Mouse (Mus musculus) CD4-positive, CD25-positive, alpha-beta regulatory T cell, adult 4 months (primary cell): ENCODE data around the gene Naxd. TPM values are rescaled to one million over a fixed set of nuclear protein-coding genes. Genes with fewer than 3 reads are reported as not detected.
A peak's percentile ranks its signal among the peaks of the same experiment; 100 is the strongest.
"Not testable (repeated sequence)": the region's sequence is repeated elsewhere in the genome, so short reads cannot be mapped to it uniquely, and the experiment has no call there.

Source experiments
- ATAC-seq: one replicate; pipeline ENCODE4 v1.8.0; 2017
- polyA plus RNA-seq, 2 experiments: library from polyadenylated mRNA; unstranded; fragments of 100-300 nt; shearing (Covaris generic); gene quantifications; one replicate each; pipeline ENCODE4 v1.2.1; 2017

Gene Naxd
- polyA plus RNA-seq, 2 experiments from 2014 or later = 56.4 to 77.8 TPM

DNA sequence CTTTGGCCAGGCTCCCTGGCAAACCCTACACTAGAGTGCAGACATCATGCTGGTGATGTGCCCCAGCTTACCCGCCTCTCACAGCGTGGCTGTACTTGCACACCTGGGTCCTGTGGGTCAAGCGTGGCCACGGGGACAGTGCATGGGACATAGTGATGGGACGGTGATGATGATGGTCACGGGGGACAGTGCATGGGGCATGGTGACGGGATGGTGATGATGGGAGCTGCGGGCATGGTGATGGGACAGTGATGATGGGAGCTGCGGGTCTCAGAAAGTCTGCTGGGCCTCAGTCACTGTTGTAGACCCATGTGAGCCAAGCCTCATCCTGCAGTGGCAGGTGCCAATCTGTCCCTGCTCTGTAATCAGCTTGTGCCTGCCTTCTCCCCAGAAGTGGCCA lies 19.0 kb downstream of the Naxd start:
- ATAC-seq = no peak

DNA sequence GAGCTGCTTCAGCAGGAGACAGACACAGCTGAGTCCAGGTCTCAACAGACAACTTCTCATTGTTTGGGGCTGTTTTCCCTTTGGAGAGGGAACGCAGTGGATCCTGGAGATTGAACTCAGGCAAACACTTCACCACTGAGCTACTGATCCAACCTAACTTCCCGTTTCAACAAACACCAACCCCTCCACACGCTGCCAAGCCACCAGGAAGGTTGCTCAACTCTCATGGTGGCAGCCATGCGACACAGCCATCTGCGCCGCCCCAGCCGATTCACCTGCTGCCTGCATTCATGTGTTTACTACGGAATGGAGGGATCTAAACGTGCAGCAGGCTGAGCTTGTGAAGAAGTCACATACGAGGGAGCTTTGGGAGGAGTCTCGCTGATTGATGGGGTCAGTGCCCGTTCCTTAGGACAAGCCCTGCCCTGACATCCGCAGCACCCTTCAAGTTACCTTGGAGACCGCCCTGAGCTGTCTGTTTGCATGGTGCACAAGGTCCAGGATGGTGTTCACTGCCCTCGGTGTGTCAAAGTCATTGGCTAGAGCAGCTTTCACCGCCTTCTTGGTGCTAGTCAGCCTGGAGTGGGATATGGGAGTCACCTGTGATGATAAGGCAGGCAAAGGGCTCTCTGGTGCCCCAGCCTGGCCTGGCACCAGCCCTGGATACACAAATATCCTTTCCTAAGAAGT lies 20.2 kb downstream of the Naxd start:
- no peak for ATAC-seq

DNA sequence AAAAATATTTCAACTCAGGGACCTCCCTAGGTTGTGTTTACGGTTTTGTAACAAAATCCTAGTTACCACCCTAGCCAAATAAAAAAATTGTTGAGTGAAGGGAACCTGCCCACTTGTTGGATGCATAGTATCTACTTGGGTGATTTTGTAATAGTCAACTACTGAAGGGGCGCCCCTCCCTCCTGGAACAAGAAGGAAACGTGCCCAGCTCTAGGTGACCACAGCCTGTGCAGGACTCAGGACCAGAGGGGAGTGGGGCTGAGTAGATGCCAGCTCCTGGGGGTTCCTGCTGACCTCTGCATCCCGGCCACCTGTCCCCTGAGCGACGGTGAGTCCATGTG lies 20.7 kb downstream of the Naxd start:
- ATAC-seq = no peak

DNA sequence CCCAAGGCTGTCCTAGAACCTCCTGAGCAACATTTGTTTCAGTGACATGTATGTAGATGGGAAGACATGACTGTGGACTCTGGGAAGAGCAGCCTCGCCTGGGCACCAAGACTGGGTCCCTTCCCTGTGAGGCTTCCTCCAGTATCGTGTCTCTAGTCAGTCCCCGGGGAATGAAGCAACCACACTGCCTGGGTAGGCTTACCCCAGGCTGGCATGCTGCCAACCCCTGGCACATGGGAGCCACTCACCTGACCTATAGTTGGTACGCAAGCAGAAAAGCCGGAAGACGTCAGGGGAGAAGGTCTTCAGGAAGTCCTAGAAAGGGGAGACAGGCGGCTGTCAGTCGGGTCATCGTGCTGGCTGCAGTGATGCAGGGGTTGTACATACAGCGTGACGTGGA lies 21.4 kb downstream of the Naxd start:
- no peak for ATAC-seq

DNA sequence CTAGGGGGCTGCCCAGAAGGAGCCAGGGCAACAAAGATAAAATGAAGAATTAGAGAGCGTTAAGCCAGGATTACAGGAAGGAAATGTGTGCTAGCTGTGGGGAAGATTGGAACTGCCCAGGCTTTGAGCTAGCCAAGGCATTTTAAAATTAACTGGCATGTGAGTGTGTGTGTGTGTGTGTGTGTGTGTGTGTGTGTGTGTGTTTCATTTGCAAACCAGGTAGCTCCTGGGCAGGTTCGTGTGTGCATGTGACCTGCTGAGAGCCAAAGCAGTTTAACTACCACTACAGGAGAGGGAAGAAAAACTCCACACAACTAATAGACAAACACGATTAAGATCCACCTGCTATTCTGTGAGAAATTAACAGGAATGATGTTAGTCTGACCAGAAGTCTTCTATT lies 26.0 kb downstream of the Naxd start:
- no peak for ATAC-seq

DNA sequence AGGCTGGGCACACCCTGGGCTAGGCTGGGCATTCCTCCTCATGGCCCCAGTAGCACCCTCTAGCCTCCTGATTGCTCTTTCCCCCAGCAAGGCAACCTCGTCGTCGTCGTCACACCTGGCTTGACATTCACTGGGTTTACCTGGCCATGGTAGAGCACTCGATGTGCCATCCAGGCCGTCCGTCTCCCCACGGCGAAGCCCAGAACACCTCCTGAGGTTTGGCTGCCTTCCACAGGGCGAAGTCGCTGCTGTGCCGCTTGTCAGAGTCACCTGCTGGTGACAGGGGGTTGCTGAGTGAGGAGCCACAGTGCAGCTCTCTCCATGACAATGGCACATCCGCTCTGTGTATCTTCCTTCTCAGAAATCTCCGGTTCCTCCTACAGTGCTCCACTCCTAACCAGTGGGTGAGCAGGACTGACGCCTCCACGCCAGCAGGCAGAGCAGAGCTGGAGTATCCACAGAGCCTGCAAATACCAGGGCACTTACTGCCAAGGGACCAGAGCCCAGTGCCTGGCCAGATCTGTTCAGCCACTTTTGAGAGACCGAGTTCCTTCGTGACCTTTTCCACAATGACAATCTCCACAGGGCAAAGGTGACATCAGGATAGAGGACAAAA lies 33.0 kb downstream of the Naxd start:
- ATAC-seq = no peak

DNA sequence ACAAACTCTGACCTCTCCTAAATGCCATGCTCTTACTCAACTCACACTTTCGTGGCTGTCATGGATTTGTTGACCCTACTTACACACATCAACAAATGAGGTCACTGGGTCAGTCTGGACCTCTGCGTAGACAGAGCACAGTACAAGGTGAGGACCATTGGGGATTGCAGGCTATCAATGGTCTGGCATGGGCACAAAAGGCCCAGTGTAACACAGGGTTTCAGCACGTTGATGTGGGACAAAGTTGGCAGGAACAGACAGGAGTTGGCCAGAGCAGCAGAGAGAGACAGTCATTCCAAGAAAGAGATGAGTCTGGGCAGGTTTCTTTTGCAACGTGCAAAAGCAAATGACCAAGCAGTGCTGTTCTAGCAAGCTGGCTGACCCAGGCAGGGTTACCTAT lies 33.5 kb downstream of the Naxd start:
- ATAC-seq = no peak

DNA sequence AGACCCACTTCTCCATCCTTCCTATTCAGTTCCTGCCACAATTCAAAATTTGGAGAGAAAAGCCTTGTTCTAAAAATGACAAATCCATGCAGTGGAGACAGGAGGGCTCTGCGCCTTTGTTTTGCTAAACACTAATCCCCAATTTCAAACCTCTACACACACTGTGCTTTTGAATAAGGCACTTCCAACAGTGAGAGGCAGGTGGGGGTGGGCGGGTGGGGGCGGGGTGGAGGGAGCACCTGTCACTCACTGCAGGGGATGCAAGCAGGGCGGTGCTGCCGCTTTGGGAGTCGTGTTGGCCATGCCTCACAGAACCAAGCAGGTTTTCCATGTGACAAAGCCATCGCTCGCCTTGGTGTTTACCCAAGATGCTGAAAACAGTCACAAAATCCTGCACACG lies 37.2 kb downstream of the Naxd start:
- ATAC-seq = no peak

DNA sequence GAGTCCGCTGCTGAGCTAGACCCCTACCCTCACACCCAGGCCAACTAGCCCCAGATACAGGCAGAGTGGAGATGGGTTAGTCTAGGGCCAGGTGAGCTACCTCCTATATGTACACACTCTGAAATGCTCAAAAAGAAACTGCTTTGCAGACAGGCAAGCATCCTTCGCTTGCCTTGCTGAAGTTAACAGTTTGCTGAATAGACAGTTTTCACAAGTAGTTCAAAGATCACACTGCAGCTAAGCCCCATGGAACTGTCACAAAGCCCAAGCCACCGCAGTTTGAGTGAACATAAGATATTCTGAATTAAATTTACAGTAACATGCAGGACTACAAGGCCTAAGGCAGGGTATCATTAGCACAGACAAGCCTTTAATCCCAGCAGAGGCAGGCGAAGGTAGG lies 41.7 kb downstream of the Naxd start:
- no peak for ATAC-seq

DNA sequence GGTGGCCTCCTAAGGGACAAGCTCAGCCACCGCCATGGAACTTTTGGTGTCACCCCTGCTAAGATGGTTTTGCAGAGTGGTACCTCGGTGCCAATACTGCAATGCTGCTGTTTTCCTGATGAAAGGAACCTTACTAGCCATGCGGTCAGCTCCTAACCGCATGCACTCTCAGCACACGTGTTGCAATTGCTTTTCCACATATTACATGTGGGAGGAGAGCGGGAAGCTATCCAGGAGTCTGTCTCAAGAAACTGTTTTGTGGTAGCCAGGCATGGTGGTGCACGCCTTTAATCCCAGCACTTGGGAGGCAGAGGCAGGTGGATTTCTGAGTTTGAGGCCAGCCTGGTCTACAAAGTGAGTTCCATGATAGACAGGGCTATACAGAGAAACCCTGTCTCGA lies 42.9 kb downstream of the Naxd start:
- ATAC-seq = no peak

DNA sequence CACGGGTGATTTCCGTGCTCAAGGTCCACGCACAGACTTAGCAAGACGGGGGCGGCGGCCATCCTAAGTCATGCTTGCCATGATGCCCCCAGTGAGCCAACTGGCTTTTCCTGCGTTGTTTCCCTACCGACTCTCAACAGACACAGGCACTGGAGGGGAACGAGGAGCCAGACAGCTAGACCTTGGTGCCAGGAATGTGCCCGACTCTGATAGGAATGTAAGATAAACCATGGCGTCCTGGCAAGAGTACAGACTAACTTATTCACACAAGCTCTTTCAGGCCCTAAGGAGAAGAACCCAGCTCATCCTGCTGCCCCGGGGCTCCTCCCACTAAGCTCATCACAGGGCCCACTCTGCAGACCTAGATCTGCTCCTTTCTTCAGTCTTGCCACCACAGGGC lies 44.7 kb downstream of the Naxd start:
- ATAC-seq = no peak

DNA sequence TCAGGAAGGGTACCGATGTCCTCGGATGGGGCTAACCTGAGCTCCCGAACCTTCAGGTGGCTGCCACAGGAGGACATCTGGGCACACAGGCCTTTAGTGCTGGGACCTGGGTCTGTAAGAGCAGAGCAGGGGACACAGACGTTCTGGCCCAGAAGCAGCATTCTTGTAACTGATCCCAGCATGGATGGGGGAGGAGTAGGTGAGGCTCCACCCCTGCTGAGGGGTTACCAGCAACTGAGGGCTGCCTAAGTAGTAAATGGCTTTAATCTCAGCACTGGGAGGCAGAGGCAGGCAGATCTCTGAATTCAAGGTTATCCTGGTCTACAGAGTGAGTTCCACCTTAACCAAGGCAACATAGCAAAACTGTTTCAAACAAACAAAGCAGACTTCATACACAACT lies 45.6 kb downstream of the Naxd start:
- no peak for ATAC-seq

DNA sequence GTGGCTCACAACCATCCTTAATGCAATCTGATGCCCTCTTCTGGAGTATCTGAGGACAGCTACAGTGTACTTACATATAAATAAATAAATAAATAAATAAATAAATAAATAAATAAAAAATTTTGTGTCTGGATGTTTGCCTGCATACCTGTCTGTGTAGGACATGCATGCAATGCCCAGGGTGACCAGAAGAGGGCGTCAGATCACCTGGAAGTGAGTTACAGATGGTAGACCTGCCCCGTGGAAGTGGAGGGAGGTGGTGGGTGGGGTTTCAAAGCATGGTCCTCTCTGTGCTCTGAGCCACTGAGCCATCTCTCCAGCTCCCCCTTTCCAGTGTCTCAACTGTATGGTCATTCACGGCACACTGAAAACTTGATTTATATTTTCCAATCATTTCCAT lies 47.1 kb downstream of the Naxd start:
- ATAC-seq = peak; percentile 82

DNA sequence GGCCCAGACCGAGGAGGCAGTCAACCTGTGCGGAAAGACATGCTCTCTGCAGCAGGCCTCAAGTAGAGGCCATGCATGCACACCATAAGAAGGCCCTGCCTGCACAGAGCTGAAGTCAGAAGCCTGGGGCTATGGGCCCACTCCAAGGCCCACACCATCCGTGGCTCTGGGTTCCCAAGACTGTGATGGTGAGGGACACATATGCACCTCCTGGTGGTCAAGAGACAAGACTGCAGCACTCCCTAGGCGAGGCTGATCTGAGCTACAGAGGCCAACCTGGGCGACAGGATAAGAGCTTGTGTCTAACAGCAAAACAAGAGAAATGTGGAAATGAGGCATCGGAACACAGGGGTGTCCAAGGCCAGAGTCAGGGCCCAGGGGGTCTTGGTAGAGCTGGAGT lies 49.8 kb downstream of the Naxd start:
- no peak for ATAC-seq

DNA sequence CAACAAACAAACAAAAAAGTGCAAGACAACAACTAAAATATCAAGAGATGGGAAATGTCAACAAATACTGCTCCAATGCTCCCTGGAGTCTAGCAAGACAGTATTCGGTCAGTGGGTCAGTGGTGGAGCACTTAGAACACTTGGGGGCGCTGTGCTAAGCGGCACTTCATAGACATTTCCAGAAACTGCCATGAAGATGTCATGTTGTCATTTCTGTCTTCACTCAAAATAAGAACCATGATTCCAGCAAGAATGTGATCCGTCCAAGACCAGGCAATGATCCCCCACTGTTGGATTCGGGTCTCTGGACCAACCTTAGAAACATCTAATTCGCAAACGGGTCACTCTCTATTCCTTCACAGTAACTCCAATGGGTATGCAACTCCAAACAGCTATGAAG lies 52.4 kb downstream of the Naxd start:
- no peak for ATAC-seq

DNA sequence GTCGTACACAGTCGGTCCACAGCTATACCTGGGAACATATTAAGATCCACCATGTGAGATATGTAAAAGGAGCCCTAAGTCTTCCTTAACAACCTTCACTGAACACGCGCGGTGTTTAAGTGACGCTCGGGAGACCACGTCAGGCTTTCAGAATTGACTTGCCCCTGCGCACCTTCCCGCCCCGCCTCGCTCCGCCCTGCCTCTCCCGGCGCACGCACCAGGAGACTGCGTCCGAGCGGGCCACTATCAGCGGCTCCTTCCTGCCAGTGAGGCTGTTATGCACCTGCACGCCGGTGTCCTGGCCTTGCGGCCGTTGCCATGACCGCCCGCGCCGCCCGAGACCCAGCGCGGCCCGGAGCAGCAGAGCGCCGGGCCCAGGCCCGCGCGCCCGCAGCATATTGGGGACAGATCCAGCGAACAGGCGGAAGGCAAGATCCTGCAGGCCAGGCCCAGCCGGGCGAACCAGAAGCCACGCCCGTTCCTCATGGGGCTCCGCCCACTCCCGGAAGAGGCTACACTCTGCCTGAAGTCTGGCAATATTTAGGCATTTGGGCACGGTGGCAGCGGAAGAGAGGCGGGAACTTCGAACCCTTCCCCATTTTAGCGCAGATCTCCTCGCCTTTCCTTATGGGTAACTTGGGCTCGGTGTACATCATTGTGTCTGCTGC lies 53.1 kb downstream of the Naxd start, which contains the start of gene Cars2:
Gene Cars2, minus strand, starts transcription at position 503 of the 668 bp plus-strand sequence.
- peak; percentile 75 for ATAC-seq

DNA sequence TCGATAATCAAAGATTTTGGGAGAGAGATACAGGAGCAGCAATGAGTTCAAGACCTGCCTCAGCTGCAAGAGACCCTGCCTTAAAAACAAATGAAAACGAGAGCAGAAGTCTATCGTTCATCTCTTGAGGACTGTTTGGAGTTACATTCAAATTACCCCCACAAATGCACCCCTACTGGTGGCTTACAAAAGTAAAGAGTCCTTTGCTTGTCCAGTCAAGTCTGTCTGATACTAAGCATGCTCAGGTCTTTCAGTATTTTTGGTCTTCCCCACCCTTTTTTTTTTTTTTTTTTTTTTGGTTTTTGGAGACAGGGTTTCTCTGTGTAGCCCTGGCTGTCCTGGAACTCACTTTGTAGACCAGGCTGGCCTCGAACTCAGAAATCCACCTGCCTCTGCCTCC lies 54.2 kb downstream of the Naxd start:
- ATAC-seq = not testable (repeated sequence)

DNA sequence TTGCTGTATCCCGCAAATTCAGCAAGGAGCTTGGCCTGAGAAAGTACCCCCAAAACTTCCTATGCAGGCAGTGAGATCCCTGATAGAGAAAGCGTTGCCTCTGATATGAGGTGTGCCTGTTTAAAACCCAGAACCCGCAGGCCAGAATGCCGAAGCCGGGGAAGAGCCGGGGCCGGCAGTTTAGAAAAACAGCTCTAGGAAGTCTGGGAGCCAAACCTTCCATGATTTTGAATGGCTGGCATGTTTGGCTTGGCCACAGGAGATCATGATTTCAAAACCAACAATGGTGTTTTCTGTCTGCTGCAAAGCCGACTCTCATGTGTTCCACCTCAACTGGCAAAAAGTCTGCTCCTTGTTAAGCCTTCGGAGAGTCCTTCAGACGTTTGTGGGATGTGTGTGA lies 55.1 kb downstream of the Naxd start:
- no peak for ATAC-seq

DNA sequence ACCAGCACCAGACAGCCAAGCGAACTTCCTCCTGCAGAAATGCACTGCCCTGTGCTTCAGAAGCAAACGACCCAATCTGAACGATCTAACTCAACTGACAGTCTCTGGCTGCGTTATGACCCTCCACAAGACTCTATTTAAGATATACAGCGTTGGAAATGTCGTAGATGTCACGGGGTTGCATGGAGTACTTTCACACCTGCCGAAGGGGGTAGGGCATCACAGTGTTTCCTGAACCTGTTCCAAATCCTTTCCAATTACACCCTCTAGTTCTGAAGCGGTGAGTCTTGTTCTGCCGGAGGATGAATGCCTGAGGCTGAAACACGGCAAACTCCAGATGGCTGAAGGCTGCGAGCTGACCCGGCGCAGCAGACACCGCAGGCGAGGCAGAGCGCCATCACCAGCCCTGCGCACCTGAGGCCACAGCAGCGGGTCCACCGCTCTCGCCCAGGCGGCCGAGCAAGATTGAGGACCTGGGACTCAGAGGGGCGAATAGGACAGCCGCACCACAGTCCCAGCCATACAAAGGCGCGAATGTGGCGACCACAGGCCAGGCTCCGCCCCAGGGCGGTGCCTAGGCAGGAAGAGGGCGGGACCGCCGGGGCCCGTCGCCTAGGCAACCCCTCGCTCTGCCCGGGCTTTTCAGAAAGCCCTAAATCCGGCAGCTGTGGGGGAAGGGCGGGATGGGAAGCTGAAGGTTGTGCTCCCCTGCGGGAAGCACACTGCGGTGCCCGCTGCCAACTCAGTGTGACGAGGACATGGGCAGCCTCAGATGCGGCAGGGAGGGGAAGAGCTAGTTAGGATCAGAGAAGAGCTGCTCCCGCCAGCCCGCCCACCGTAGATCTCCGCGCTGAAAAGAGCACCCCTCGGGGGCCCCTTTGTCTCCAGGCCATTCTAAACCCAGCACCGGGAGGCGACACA lies 57.8 kb downstream of the Naxd start, which contains the start of gene Ing1:
Gene Ing1, plus strand, starts transcription at position 773 of the 921 bp plus-strand sequence.
- peak; percentile 40 for ATAC-seq

DNA sequence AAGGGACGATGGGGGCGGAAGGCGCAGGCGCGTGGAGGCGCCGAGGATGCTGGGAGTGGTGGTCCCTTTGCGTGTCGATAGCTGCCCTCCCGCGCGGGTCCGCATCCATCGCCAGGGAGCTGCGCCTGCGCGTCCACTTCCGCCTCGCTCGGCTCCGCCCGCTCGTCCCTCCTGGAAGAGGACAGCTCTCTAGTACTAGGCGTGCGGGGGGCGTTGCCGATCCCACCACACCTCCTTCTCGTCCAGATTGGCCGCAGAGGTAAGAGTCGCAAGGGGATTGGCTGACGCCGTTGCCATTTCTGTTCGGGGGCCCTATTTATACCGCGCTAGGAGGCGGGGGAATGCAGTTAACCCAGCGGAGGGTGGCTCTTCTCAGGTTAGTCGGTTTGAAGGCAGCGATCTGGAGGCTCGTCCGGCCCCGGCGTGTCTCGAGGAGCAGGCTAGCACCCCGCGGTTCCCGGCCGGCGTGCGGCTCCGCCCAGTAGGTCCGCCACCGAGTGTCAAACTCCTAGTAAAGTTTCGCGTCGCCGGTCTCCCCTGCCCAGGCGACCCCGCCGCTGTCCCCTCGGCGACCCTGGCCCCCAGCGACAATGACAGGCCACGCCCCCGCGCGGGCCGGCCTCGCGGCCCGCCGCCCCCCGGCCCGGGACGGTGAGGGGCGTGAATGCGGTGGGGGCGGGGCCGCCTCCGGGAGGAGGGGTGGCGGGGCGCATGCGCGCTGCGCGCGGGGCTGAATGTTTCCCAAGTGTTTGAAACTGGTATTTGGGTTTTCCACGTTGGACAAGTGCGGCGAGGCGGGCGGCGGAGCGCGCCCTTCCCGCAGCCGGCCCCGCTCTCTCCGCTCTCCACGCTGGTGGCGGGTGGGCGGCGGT lies 58.6 kb downstream of the Naxd start:
- ATAC-seq = peak; percentile 65

DNA sequence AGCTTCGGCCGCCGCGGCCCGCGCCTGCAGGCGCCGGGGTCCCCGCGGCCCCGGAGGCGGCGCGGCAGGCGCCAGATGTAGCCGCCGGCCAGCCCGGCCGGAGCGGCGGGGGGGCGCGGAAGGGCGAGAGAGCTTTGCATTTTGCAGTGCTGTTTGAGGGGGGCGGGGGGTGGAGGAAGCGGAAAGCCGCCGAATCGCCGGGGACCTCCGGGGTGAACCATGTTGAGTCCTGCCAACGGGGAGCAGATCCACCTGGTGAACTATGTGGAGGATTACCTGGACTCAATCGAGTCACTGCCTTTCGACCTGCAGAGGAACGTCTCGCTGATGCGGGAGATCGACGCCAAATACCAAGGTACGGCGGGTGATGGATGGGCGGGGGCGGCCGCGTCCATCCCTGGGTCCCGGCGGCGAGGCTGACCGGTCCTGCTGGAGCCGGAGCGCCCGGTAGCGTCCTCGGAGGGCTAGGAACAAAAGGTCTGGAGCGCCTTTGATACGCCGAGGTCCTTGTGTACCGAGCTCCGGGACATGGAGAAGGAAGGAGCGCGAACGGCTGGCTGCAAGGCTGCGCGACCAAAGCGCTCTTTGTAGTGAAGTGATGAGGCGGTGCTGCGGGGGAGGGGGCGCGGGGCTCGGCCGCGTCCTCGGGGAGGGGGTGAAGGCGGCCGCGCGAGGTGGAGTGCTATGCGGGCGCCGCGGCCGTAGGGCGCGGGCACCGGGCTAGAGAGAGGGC lies 59.6 kb downstream of the Naxd start:
- ATAC-seq = no peak
